Mouse (Mus musculus) ES-E14 (cell line): ENCODE results near the gene Olfr1037. TPM values are rescaled to one million over a fixed set of nuclear protein-coding genes. Genes with fewer than 3 reads are reported as not detected.

Source experiments
- DNase-seq: peaks from one replicate; pipeline ENCODE4 v3.0.0-alpha.2; 2013; ENCODE audit warnings: low read depth, low spot score
- H3K27ac ChIP-seq: 2 replicates; pipeline ENCODE4 v1.5.1; 2012; ENCODE audit warnings: low read depth, mild to moderate bottlenecking, low read length, moderate library complexity, mixed read lengths; ENCODE audit not compliant: poor library complexity, insufficient read depth, severe bottlenecking
- H3K36me3 ChIP-seq: 2 replicates; pipeline ENCODE4 v1.6.1; 2012; ENCODE audit warnings: mild to moderate bottlenecking, low read length, moderate library complexity, mixed read lengths; ENCODE audit not compliant: control insufficient read depth, poor library complexity, insufficient read depth, severe bottlenecking
- H3K4me1 ChIP-seq, 2 experiments: fragments of 150-350 bp in 1 of 2; sonication (generic) in 1 of 2; 2 replicates each; pipeline ENCODE4 v1.6.1; 2012; ENCODE audit warnings: low read length in 2 of 2, mild to moderate bottlenecking in 1 of 2, mixed read lengths in 1 of 2; ENCODE audit not compliant: control insufficient read depth in 2 of 2, insufficient read depth in 2 of 2, poor library complexity in 1 of 2
- H3K4me3 ChIP-seq, 2 experiments: fragments of 150-350 bp in 1 of 2; sonication (generic) in 1 of 2; 2 replicates each; pipeline ENCODE4 v1.5.1; 2012; ENCODE audit warnings: low read length in 2 of 2, low read depth in 1 of 2, mild to moderate bottlenecking in 1 of 2, mixed read lengths in 1 of 2; ENCODE audit not compliant: insufficient read depth in 1 of 2, poor library complexity in 1 of 2, severe bottlenecking in 1 of 2
- H3K9ac ChIP-seq: 2 replicates; pipeline ENCODE4 v1.6.1; 2012; ENCODE audit warnings: low read depth, mild to moderate bottlenecking, low read length, mixed read lengths; ENCODE audit not compliant: poor library complexity, insufficient read depth, severe bottlenecking
- H3K9me3 ChIP-seq: fragments of 150-350 bp; sonication (generic); 2 replicates; pipeline ENCODE4 v1.6.1; 2012; ENCODE audit warnings: low read depth, mild to moderate bottlenecking, low read length; ENCODE audit not compliant: control insufficient read depth, insufficient read depth
- CHD2 ChIP-seq: IDR thresholded peaks from 2 replicates; pipeline ENCODE4 v1.6.1; 2014; ENCODE audit warnings: mild to moderate bottlenecking, low read depth, low read length, inconsistent platforms
- HCFC1 ChIP-seq: IDR thresholded peaks from 2 replicates; pipeline ENCODE4 v1.6.1; 2012; ENCODE audit warnings: low read length, inconsistent platforms, borderline replicate concordance; ENCODE audit not compliant: insufficient read depth
- MAFK ChIP-seq: IDR thresholded peaks from 2 replicates; pipeline ENCODE4 v1.6.1; 2014; ENCODE audit warnings: mild to moderate bottlenecking, low read depth, low read length, inconsistent platforms; ENCODE audit not compliant: insufficient read depth
- ZC3H11A ChIP-seq: IDR thresholded peaks from 2 replicates; pipeline ENCODE4 v1.6.1; 2012; ENCODE audit warnings: low read depth, mild to moderate bottlenecking, inconsistent platforms, low read length, borderline replicate concordance
- ZNF384 ChIP-seq: IDR thresholded peaks from 2 replicates; pipeline ENCODE4 v1.6.1; 2012; ENCODE audit warnings: low read depth, low read length, inconsistent platforms
- in situ Hi-C, 2 experiments: fragments of 600-800 bp; cut with MboI; formaldehyde crosslinking; loops; one replicate each; pipeline ENCODE4 v1.15.1; 2025; ENCODE audit warnings: low sequenced_read_pairs in 2 of 2, inconsistent platforms in 1 of 2; ENCODE audit not compliant: unreplicated experiment in 2 of 2
- total RNA-seq: library from RNA; depleted of rRNA; stranded (reverse); fragments of 300-350 nt; gene quantifications from 2 replicates; pipeline ENCODE4 v1.2.3, GENCODE M21; 2012; rRNA removed

The Olfr1037 gene
- total RNA-seq, 1 experiment, result not detected

- Histone ChIP-seq H3K27ac (no peak within 1 kb of the TSS), H3K4me1 (0 out of 4 replicates have a peak, but pooled peaks cover 0 to 2% of the 10 kb centered on the region in 2 experiments), H3K4me3 (no peak within 1 kb of the TSS), H3K36me3 (no peaks in the 10 kb centered on the region), H3K9me3 (no peaks in the 10 kb centered on the region), H3K9ac (no peak within 1 kb of the TSS)
- DNase-seq, result no peak
- in situ Hi-C loops, result no loop called here
- TF ChIP-seq ZC3H11A (no peak), ZNF384 (no peak), MAFK (no peak), CHD2 (no peak), HCFC1 (no peak)
Measured at GRCm38 (mm10) chr2:86045561-86045960, 41.6 kb downstream of the Olfr1037 start, which contains the start of gene Olfr1034. Olfr1034 (plus strand) TSS chr2:86045861.

Other genes with a start within 250 kb of the Olfr1037 start
- gene Olfr1019, start 241.9 kb downstream of the Olfr1037 start, total RNA-seq, result not detected in 2 replicates
- gene Olfr1020, start 240.4 kb downstream of the Olfr1037 start, total RNA-seq, result not detected in 2 replicates
- not detected in 2 replicates for gene Olfr1022, start 218.8 kb downstream of the Olfr1037 start, total RNA-seq
- not detected in 2 replicates for gene Olfr1023, start 201.7 kb downstream of the Olfr1037 start, total RNA-seq
- gene Olfr1024, start 182.3 kb downstream of the Olfr1037 start, total RNA-seq, result not detected in 2 replicates
- gene Olfr1025-ps1, start 172.2 kb downstream of the Olfr1037 start, total RNA-seq, result not detected in 2 replicates
- gene Olfr1026, start 165.8 kb downstream of the Olfr1037 start, total RNA-seq, result not detected in 2 replicates
- not detected in 2 replicates for gene Olfr1028, start 136.9 kb downstream of the Olfr1037 start, total RNA-seq
- not detected in 2 replicates for gene Olfr1029, start 113.5 kb downstream of the Olfr1037 start, total RNA-seq
- gene Olfr1030, start 108.1 kb downstream of the Olfr1037 start, total RNA-seq, result not detected in 2 replicates
- gene Olfr1031, start 97.1 kb downstream of the Olfr1037 start, total RNA-seq, result not detected in 2 replicates
- not detected in 2 replicates for gene Olfr1032, start 81.8 kb downstream of the Olfr1037 start, total RNA-seq
- gene Olfr1033, start 66.8 kb downstream of the Olfr1037 start, total RNA-seq, result not detected in 2 replicates
- not detected in 2 replicates for gene Olfr1034, start 41.5 kb downstream of the Olfr1037 start, total RNA-seq
- gene Olfr1036, start 13.4 kb downstream of the Olfr1037 start, total RNA-seq, result not detected in 2 replicates
- gene Olfr1039, start 48.5 kb upstream of the Olfr1037 start, total RNA-seq, result not detected in 2 replicates
- not detected in 2 replicates for gene Olfr1040, start 59.3 kb upstream of the Olfr1037 start, total RNA-seq
- gene Olfr1042, start 74.5 kb upstream of the Olfr1037 start, total RNA-seq, result not detected in 2 replicates
- not detected in 2 replicates for gene Olfr1043, start 80.1 kb upstream of the Olfr1037 start, total RNA-seq
- not detected in 2 replicates for gene Olfr1044, start 90.4 kb upstream of the Olfr1037 start, total RNA-seq
- gene Olfr52, start 98.3 kb upstream of the Olfr1037 start, total RNA-seq, result not detected in 2 replicates
- not detected in 2 replicates for gene Olfr1045, start 115.6 kb upstream of the Olfr1037 start, total RNA-seq
- gene Olfr1046, start 131.9 kb upstream of the Olfr1037 start, total RNA-seq, result not detected in 2 replicates
- not detected in 2 replicates for gene Olfr1047, start 144.0 kb upstream of the Olfr1037 start, total RNA-seq
- not detected in 2 replicates for gene Olfr1048, start 152.9 kb upstream of the Olfr1037 start, total RNA-seq
- gene Olfr1049, start 170.9 kb upstream of the Olfr1037 start, total RNA-seq, result not detected in 2 replicates
- not detected in 2 replicates for gene Olfr1051, start 191.7 kb upstream of the Olfr1037 start, total RNA-seq
- not detected in 2 replicates for gene Olfr1052, start 205.1 kb upstream of the Olfr1037 start, total RNA-seq
- gene Olfr1053, start 227.9 kb upstream of the Olfr1037 start, total RNA-seq, result not detected in 2 replicates
- not detected in 2 replicates for gene Olfr1054, start 248.0 kb upstream of the Olfr1037 start, total RNA-seq